Mouse (Mus musculus): ENCODE measurements around the gene Rbm26. TPM values are rescaled to one million over a fixed set of nuclear protein-coding genes. Genes with fewer than 3 reads are reported as not detected.

Gene Rbm26
- total RNA-seq, 2 experiments from 2014 or later = 69.0 to 71.9 TPM

- no peak for DNase-seq (ENCODE audit: low spot score in 2 of 2)
These were observed 90.1 kb downstream of the Rbm26 start for GRCm38 (mm10) chr14:105087001-105087400.

DNA sequence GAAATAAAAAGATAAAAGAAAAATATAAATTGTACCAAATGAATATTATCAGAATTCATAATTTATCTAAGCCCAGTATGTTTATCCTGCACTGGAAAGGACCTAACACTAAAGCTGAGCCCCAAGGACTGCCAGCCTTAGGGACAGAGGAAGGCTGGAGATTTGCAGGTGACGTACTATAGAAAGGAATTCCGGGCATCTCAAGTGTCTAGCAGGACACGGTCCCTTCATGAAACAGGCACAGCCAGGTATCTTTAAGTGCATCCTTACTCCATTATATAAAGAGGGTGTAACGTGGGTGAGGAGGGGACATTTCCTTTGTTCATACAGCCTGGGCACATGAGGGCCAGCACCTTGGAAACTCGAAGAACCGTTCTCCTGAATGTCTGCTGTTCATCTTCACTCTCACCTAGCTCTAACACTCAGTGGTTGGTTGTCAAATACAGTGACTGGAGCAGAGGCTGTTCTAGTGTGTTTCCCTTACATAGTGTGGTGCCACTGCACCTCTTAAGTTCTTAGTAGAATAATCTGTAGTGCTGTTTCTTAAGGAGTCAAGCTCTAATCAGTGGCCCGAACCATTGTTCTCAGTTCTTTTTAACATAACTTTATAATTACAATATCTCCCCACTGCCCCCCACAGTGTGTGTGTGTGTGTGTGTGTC, 91.7 kb downstream of the Rbm26 start:
- DNase-seq (ENCODE audit: low spot score in 2 of 2) = no peak

GRCm38 (mm10) chr14:105084757-105085330, 92.3 kb downstream of the Rbm26 start:
- no peak for DNase-seq (ENCODE audit: low spot score in 2 of 2)

DNA sequence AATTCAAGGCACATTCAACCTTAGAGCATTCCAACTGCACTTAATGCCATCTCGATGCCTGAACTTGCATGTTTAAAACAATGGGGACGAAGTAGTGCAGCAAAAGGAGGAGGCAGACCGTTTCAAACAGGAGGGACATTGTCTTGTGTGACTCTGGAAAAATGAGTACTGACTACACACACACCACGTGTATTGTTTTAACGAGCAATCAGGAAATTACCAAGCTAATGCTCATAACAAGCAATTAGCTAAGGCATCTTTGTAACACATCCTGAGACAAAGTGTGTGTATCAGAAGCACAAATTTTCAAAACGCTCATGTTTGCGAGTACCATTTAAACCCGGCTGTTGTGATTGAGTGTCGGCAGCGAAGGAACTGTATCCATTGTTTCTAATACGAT, 93.0 kb downstream of the Rbm26 start:
- no peak for DNase-seq (ENCODE audit: low spot score in 2 of 2)

GRCm38 (mm10) chr14:105074776-105075175, 102.4 kb downstream of the Rbm26 start:
- no peak for DNase-seq (ENCODE audit: low spot score in 2 of 2)

DNA sequence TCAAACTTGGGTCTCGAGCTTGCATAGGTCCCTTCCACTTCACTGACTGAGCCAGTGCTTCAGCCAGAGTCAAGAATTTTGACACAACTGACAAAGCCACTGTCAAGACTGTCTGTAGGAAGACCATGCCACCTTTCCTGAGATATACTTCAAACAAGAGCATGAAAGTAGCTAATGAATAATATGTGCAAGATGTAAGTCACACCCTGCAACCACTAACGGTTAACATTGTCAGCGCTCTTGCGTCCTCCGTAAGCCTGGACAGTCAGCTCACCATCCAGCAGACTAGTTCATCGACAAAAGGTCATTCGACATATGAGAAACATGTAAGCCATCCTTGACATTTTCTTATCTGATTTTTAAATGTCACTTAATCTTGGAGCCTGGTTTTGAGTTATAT, 102.8 kb downstream of the Rbm26 start:
- DNase-seq (ENCODE audit: low spot score in 2 of 2) = no peak

DNA sequence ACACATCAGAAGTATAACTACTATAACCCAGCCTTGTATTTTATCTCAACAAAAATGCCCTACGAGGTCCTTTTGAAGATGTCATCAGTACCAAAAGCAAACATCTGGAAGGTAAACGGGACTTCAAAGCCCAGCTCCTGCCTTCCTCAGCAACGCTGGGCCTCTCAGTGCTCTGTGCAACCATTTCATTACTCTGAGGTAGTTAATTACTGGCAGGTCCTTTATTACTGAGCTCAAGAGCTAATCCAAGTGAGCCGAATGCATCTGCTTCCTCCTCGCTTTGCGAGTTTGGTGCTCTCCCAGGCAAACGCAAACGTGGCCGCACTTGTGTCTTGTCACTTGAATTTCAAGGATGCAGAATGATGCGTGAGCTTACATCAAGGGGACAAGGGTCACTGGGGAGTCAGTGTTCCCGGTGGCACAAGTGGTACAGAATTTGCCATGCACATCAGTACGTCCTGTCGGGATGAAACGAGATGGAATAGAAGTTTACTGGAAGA, 106.1 kb downstream of the Rbm26 start:
- DNase-seq (ENCODE audit: low spot score in 2 of 2) = no peak

- DNase-seq (ENCODE audit: low spot score in 2 of 2) = no peak
These were observed 106.7 kb downstream of the Rbm26 start for GRCm38 (mm10) chr14:105070258-105071009.

- DNase-seq (ENCODE audit: low spot score in 2 of 2) = no peak
These were observed 109.1 kb downstream of the Rbm26 start for GRCm38 (mm10) chr14:105068060-105068459.

DNA sequence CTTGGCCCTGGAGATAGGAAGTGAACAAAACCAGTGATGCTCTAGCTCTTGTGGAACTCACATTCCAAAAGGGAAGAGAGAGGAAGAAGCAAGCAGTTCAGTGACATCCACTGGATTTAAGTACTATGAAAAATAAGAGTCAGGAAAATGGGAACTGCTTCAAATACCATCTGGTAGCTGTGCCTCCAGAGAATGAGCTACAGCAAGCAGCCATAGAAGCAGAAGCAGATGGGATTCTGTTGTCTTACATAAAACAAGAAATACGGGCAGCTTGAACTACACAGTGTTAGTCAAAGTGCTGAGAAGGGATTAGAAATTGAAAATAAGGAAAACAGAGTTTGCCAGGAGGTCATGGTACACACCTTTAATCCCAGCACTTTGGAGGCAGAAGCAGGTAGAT, 112.9 kb downstream of the Rbm26 start:
- DNase-seq (ENCODE audit: low spot score in 2 of 2) = no peak

DNA sequence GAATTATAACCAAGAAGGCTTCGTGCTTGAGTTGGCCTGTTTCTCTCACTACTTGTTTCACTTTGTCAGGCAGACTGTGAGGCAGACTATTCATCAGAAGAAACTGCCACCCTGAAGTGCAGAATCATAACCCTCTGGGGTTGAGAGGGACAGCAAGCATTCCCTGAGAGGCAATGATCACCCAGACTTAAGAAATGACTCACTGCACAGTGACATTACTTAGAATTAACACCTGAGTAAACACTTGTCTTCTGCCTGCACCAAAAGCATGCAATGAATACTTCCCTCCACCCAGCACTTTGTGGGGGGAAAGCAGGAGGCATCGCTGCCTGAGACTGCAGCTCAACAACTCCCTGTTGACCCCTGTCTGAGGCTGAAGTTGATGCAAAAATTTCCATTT, 115.9 kb downstream of the Rbm26 start:
- no peak for DNase-seq (ENCODE audit: low spot score in 2 of 2)

DNA sequence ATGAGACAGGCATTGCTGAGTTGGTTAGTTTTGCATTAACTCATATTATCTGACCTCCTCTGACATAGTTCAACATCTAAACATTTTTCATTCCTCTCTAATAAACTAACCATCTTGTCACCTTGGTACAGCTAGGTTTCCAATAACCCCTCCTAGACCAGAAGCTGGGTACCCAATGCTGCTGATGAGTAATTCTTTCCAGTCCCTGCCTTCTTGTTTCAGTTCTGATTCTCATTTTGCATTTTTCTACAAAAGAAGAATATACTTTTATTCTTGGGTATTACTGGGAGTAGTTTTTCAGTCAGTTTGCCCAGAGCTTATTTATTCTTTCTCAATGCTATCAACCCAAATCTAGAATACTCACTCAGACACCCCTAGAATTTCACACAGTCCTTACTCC, 119.2 kb downstream of the Rbm26 start:
- DNase-seq (ENCODE audit: low spot score in 2 of 2) = no peak

Other genes starting within 250 kb of the Rbm26 start
- gene Ndfip2, start 81.2 kb upstream of the Rbm26 start, total RNA-seq (2021) = 10 to 100 TPM; 75.8 to 89.5 TPM

All from layer of hippocampus, postnatal 10 days (tissue).